Mouse (Mus musculus): ENCODE results near the gene Gm1123.

DNA sequence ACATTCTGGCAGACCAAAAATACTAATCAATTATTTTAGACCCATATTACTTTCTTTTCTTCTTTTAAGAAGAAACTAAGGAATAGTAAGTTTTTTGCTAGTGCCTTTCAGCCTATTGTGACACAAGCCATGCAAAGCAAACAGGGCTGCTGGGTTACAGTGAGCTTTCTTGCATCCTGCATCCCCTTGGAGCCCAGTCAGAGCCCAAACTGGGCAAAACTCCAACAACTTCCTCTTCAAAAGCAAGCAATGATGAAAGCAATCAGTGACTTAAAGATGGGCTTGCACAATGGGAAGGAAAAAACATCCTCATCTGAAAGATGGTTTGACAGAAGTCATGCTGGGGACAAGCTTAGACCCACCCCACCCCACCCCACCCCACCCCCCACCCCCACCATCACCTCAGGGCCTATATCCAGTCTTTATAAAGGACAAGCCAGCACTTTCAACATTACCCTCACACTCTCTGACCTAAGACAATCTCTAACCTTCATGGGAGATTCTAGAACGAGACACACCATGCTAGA lies 13.3 kb upstream of the Gm1123 start:
- no peak for TF ChIP-seq CTCF (IDR thresholded peaks at IDR 0.05; ENCODE audit: borderline replicate concordance, insufficient read depth, low read depth, low read length)
- TF ChIP-seq POLR2A (IDR thresholded peaks at IDR 0.05; ENCODE audit: borderline replicate concordance, insufficient read depth, low read length) = no peak

Measured in cerebellum, adult 2 months (tissue).